Mouse (Mus musculus) limb, embryonic 10.5 days (tissue): ENCODE results near the gene Mdm4. TPM values are rescaled to one million over a fixed set of nuclear protein-coding genes. Genes with fewer than 3 reads are reported as not detected.
A peak's percentile ranks its signal among the peaks of the same experiment; 100 is the strongest.
"Not testable (repeated sequence)": the region's sequence is repeated elsewhere in the genome, so short reads cannot be mapped to it uniquely, and the experiment has no call there.

ENCODE experiments used
- DNase-seq: peaks from one replicate; pipeline ENCODE4 v3.0.0-alpha.2; 2017; ENCODE audit warnings: low spot score
- H3K27ac ChIP-seq: fragments of 300-500 bp; sonication (generic); 2 replicates; pipeline ENCODE4 v1.5.1; 2016; ENCODE audit warnings: mild to moderate bottlenecking
- H3K27me3 ChIP-seq: fragments of 300-500 bp; sonication (generic); 2 replicates; pipeline ENCODE4 v1.6.1; 2016; ENCODE audit warnings: low read depth, mild to moderate bottlenecking; ENCODE audit not compliant: poor library complexity, severe bottlenecking
- H3K36me3 ChIP-seq: fragments of 300-500 bp; sonication (generic); 2 replicates; pipeline ENCODE4 v1.6.1; 2016; ENCODE audit warnings: mild to moderate bottlenecking, moderate library complexity
- H3K4me1 ChIP-seq: fragments of 300-500 bp; sonication (generic); 2 replicates; pipeline ENCODE4 v1.6.1; 2016
- H3K4me3 ChIP-seq: fragments of 300-500 bp; sonication (generic); 2 replicates; pipeline ENCODE4 v1.5.1; 2016; ENCODE audit warnings: mild to moderate bottlenecking, moderate library complexity
- H3K9me3 ChIP-seq: fragments of 300-500 bp; sonication (generic); replicated peaks from 2 replicates; pipeline ENCODE4 v1.6.1; 2016; ENCODE audit warnings: mild to moderate bottlenecking
- WGBS: fragments of 180-500 bp; shearing (Covaris S2); methylation state at CpG from one replicate; pipeline ENCODE4 v1.1.7; 2016; 5-methylcytosine and 5-hydroxymethylcytosine counted together
- polyA plus RNA-seq: library from polyadenylated mRNA; unstranded; fragments of >200 nt; fragmentation: Nextera tagmentation; extraction: Ambion mirVana; gene quantifications from 2 replicates; pipeline ENCODE4 v1.2.1, GENCODE M21; 2016

Gene Mdm4
- polyA plus RNA-seq, 1 experiment from 2014 or later, result 43.4 TPM

GRCm38 (mm10) chr1:133025051-133025795 is 5.1 kb downstream of the Mdm4 start:
- Histone ChIP-seq H3K27me3 (no peaks in the 10 kb centered on the region), H3K4me1 (peaks cover 7% of the 10 kb centered on the region; the same call in 1 of the 2 replicates), H3K27ac (peak overlapping the region; percentile 98), H3K4me3 (peak overlapping the region; percentile 89), H3K9me3 (no peaks in the 10 kb centered on the region), H3K36me3 (peaks cover 13% of the 10 kb centered on the region)
- WGBS, result 1% methylated on average over 40 of the region's 40 CpGs
- peak; percentile 94 for DNase-seq

- H3K4me3 ChIP-seq, result peak overlapping the region; percentile 89
- WGBS, result 47% methylated on average over 7 of the region's 7 CpGs
- peaks cover 7% of the 10 kb centered on the region; the same call in 1 of the 2 replicates for H3K4me1 ChIP-seq
- no peaks in the 10 kb centered on the region for H3K27me3 ChIP-seq
- peaks cover 14% of the 10 kb centered on the region for H3K36me3 ChIP-seq
- no peaks in the 10 kb centered on the region for H3K9me3 ChIP-seq
- DNase-seq, result no peak
- peak overlapping the region; percentile 98 for H3K27ac ChIP-seq
Measured at GRCm38 (mm10) chr1:133024426-133024825, 5.9 kb downstream of the Mdm4 start.

- H3K27ac ChIP-seq, H3K27me3 ChIP-seq, H3K9me3 ChIP-seq, H3K4me1 ChIP-seq, DNase-seq: not testable (repeated sequence)
- H3K36me3 ChIP-seq, result peaks cover 19% of the 10 kb centered on the region
- 98% methylated on average over 3 of the region's 3 CpGs for WGBS
- H3K4me3 ChIP-seq, result peak overlapping the region; percentile 89
Measured at GRCm38 (mm10) chr1:133023723-133024122, 6.6 kb downstream of the Mdm4 start.

GRCm38 (mm10) chr1:133021971-133022370 is 8.4 kb downstream of the Mdm4 start:
- not testable (repeated sequence) for H3K27me3 ChIP-seq, DNase-seq, H3K9me3 ChIP-seq, H3K4me3 ChIP-seq, H3K4me1 ChIP-seq, H3K27ac ChIP-seq
- H3K36me3 ChIP-seq, result peaks cover 37% of the 10 kb centered on the region
- 95% methylated on average over 2 of the region's 2 CpGs for WGBS

GRCm38 (mm10) chr1:133021391-133021790 is 9.0 kb downstream of the Mdm4 start:
- Histone ChIP-seq H3K9me3 (no peaks in the 10 kb centered on the region), H3K36me3 (peaks cover 43% of the 10 kb centered on the region), H3K27ac (no peak overlapping the region), H3K4me1 (peaks cover 7% of the 10 kb centered on the region; the same call in 1 of the 2 replicates), H3K4me3 (no peak overlapping the region), H3K27me3 (no peaks in the 10 kb centered on the region)
- no peak for DNase-seq
- 94% methylated on average over 7 of the region's 7 CpGs for WGBS

- H3K4me3 ChIP-seq, result no peak overlapping the region
- peaks cover 52% of the 10 kb centered on the region for H3K36me3 ChIP-seq
- no peak for DNase-seq
- no peak overlapping the region for H3K27ac ChIP-seq
- 84% methylated on average over 3 of the region's 3 CpGs for WGBS
- H3K9me3 ChIP-seq, result no peaks in the 10 kb centered on the region
- H3K4me1 ChIP-seq, result peaks cover 7% of the 10 kb centered on the region; the same call in 1 of the 2 replicates
- H3K27me3 ChIP-seq, result no peaks in the 10 kb centered on the region
Measured at GRCm38 (mm10) chr1:133020137-133020894, 10.0 kb downstream of the Mdm4 start.

- DNase-seq, result no peak
- H3K27me3 ChIP-seq, result no peaks in the 10 kb centered on the region
- no peak overlapping the region for H3K4me3 ChIP-seq
- no peak overlapping the region for H3K27ac ChIP-seq
- peaks cover 61% of the 10 kb centered on the region for H3K36me3 ChIP-seq
- H3K9me3 ChIP-seq, result no peaks in the 10 kb centered on the region
- H3K4me1 ChIP-seq, result peaks cover 6% of the 10 kb centered on the region; the same call in 1 of the 2 replicates
Measured at GRCm38 (mm10) chr1:133019312-133019711, 11.0 kb downstream of the Mdm4 start.

- Histone ChIP-seq H3K27ac (no peak overlapping the region), H3K9me3 (no peaks in the 10 kb centered on the region), H3K27me3 (no peaks in the 10 kb centered on the region), H3K4me3 (no peak overlapping the region), H3K36me3 (peaks cover 68% of the 10 kb centered on the region), H3K4me1 (no peaks in the 10 kb centered on the region)
- DNase-seq, result no peak
- WGBS, result 84% methylated on average over 2 of the region's 2 CpGs
Measured at GRCm38 (mm10) chr1:133018580-133018979, 11.8 kb downstream of the Mdm4 start.

GRCm38 (mm10) chr1:133016775-133017428 is 13.5 kb downstream of the Mdm4 start:
- Histone ChIP-seq H3K4me3 (no peak overlapping the region), H3K36me3 (peaks cover 73% of the 10 kb centered on the region), H3K9me3 (no peaks in the 10 kb centered on the region), H3K4me1 (no peaks in the 10 kb centered on the region), H3K27ac (no peak overlapping the region), H3K27me3 (no peaks in the 10 kb centered on the region)
- DNase-seq, result no peak
- 97% methylated on average over 9 of the region's 9 CpGs for WGBS

- peaks cover 91% of the 10 kb centered on the region for H3K36me3 ChIP-seq
- no peaks in the 10 kb centered on the region for H3K27me3 ChIP-seq
- H3K9me3 ChIP-seq, result no peaks in the 10 kb centered on the region
- 90% methylated on average over 1 of the region's 1 CpGs for WGBS
- DNase-seq, result no peak
- H3K4me3 ChIP-seq, result no peak overlapping the region
- no peak overlapping the region for H3K27ac ChIP-seq
- H3K4me1 ChIP-seq, result no peaks in the 10 kb centered on the region
Measured at GRCm38 (mm10) chr1:133014196-133014595, 16.2 kb downstream of the Mdm4 start.

- Histone ChIP-seq H3K36me3 (peaks cover 91% of the 10 kb centered on the region), H3K4me3 (no peak overlapping the region), H3K27me3 (no peaks in the 10 kb centered on the region), H3K27ac (no peak overlapping the region), H3K4me1 (no peaks in the 10 kb centered on the region), H3K9me3 (no peaks in the 10 kb centered on the region)
- no peak for DNase-seq
Measured at GRCm38 (mm10) chr1:133013331-133013730, 17.0 kb downstream of the Mdm4 start.

- peaks cover 89% of the 10 kb centered on the region for H3K36me3 ChIP-seq
- no peaks in the 10 kb centered on the region for H3K4me1 ChIP-seq
- WGBS, result 92% methylated on average over 12 of the region's 13 CpGs
- H3K27me3 ChIP-seq, result no peaks in the 10 kb centered on the region
- H3K4me3 ChIP-seq, result no peak overlapping the region
- H3K9me3 ChIP-seq, result no peaks in the 10 kb centered on the region
- no peak overlapping the region for H3K27ac ChIP-seq
- DNase-seq, result no peak
Measured at GRCm38 (mm10) chr1:133011955-133012841, 18.2 kb downstream of the Mdm4 start.
